Mouse (Mus musculus): Measurements from ENCODE around the gene Hist3h2a. TPM values are rescaled to one million over a fixed set of nuclear protein-coding genes. Genes with fewer than 3 reads are reported as not detected.

The Hist3h2a gene
- polyA plus RNA-seq, 1 experiment: not detected

GRCm38 (mm10) chr11:58953351-58954169 lies 925 bp upstream of the Hist3h2a start:
- H3K4me3 ChIP-seq (ENCODE audit: insufficient read depth, low read depth, low read length): peak overlapping the region; percentile 71
- WGBS: under 1% methylated on average over 33 of the region's 33 CpGs
- H3K4me1 ChIP-seq (ENCODE audit: control insufficient read depth, insufficient read depth, low read length): peaks cover 16% of the 10 kb centered on the region

GRCm38 (mm10) chr11:58954170-58954419 lies 390 bp upstream of the Hist3h2a start:
- Histone ChIP-seq H3K4me1 (ENCODE audit: control insufficient read depth, insufficient read depth, low read length) (peaks cover 17% of the 10 kb centered on the region), H3K4me3 (ENCODE audit: insufficient read depth, low read depth, low read length) (peak overlapping the region; percentile 71), H3K27ac (ENCODE audit: insufficient read depth, low read depth, low read length) (peak overlapping the region; percentile 96)
- 0 out of 2 replicates have a peak, but pooled peaks have one; percentile 0 for TF ChIP-seq POLR2A (IDR thresholded peaks at IDR 0.05; ENCODE audit: insufficient read depth, low read depth, low read length)
- WGBS: 0% methylated on average over 17 of the region's 17 CpGs

More at GRCm38 (mm10) chr11:58953351-58954169, 925 bp upstream of the Hist3h2a start:
- TF ChIP-seq CTCF (IDR thresholded peaks at IDR 0.05; ENCODE audit: insufficient read depth, low read depth, low read length): no peak
- TF ChIP-seq POLR2A (IDR thresholded peaks at IDR 0.05; ENCODE audit: insufficient read depth, low read depth, low read length): peak; percentile 19
- H3K27ac ChIP-seq (ENCODE audit: insufficient read depth, low read depth, low read length): peak overlapping the region; percentile 96

GRCm38 (mm10) chr11:58955143-58955867 lies 820 bp downstream of the Hist3h2a start:
- WGBS: under 1% methylated on average over 20 of the region's 20 CpGs
- Histone ChIP-seq H3K4me3 (ENCODE audit: insufficient read depth, low read depth, low read length) (peak overlapping the region; percentile 90), H3K27ac (ENCODE audit: insufficient read depth, low read depth, low read length) (peak overlapping the region; percentile 100), H3K4me1 (ENCODE audit: control insufficient read depth, insufficient read depth, low read length) (peaks cover 20% of the 10 kb centered on the region)
- TF ChIP-seq CTCF (IDR thresholded peaks at IDR 0.05; ENCODE audit: insufficient read depth, low read depth, low read length) (no peak), POLR2A (IDR thresholded peaks at IDR 0.05; ENCODE audit: insufficient read depth, low read depth, low read length) (no peak)

- Histone ChIP-seq H3K4me3 (ENCODE audit: insufficient read depth, low read depth, low read length) (peak overlapping the region; percentile 90; the same call in 1 of the 2 replicates), H3K4me1 (ENCODE audit: control insufficient read depth, insufficient read depth, low read length) (peaks cover 20% of the 10 kb centered on the region), H3K27ac (ENCODE audit: insufficient read depth, low read depth, low read length) (no peak overlapping the region)
- WGBS: 5% methylated on average over 8 of the region's 8 CpGs
- TF ChIP-seq POLR2A (IDR thresholded peaks at IDR 0.05; ENCODE audit: insufficient read depth, low read depth, low read length) (no peak), CTCF (IDR thresholded peaks at IDR 0.05; ENCODE audit: insufficient read depth, low read depth, low read length) (no peak)
These were observed 1.4 kb downstream of the Hist3h2a start for GRCm38 (mm10) chr11:58955868-58956257.

GRCm38 (mm10) chr11:58957226-58957914 lies 2.9 kb downstream of the Hist3h2a start:
- Histone ChIP-seq H3K4me1 (ENCODE audit: control insufficient read depth, insufficient read depth, low read length) (peaks cover 18% of the 10 kb centered on the region), H3K4me3 (ENCODE audit: insufficient read depth, low read depth, low read length) (peak overlapping the region; percentile 44), H3K27ac (ENCODE audit: insufficient read depth, low read depth, low read length) (peak overlapping the region; percentile 16; the same call in 1 of the 2 replicates)
- TF ChIP-seq CTCF (IDR thresholded peaks at IDR 0.05; ENCODE audit: insufficient read depth, low read depth, low read length) (no peak), POLR2A (IDR thresholded peaks at IDR 0.05; ENCODE audit: insufficient read depth, low read depth, low read length) (no peak)
- 22% methylated on average over 5 of the region's 5 CpGs for WGBS

- Histone ChIP-seq H3K4me1 (ENCODE audit: control insufficient read depth, insufficient read depth, low read length) (peaks cover 19% of the 10 kb centered on the region), H3K27ac (ENCODE audit: insufficient read depth, low read depth, low read length) (no peak overlapping the region), H3K4me3 (ENCODE audit: insufficient read depth, low read depth, low read length) (peak overlapping the region; percentile 2; the same call in 1 of the 2 replicates)
- TF ChIP-seq CTCF (IDR thresholded peaks at IDR 0.05; ENCODE audit: insufficient read depth, low read depth, low read length): no peak
- no peak for TF ChIP-seq POLR2A (IDR thresholded peaks at IDR 0.05; ENCODE audit: insufficient read depth, low read depth, low read length)
- 78% methylated on average over 6 of the region's 6 CpGs for WGBS
These were observed 4.1 kb downstream of the Hist3h2a start for GRCm38 (mm10) chr11:58958536-58958935.

- peak overlapping the region; percentile 47; the same call in 1 of the 2 replicates for H3K27ac ChIP-seq (ENCODE audit: insufficient read depth, low read depth, low read length)
- peaks cover 19% of the 10 kb centered on the region for H3K4me1 ChIP-seq (ENCODE audit: control insufficient read depth, insufficient read depth, low read length)
- TF ChIP-seq POLR2A (IDR thresholded peaks at IDR 0.05; ENCODE audit: insufficient read depth, low read depth, low read length) (no peak), CTCF (IDR thresholded peaks at IDR 0.05; ENCODE audit: insufficient read depth, low read depth, low read length) (no peak)
- peak overlapping the region; percentile 75; the same call in 1 of the 2 replicates for H3K4me3 ChIP-seq (ENCODE audit: insufficient read depth, low read depth, low read length)
- WGBS: 13% methylated on average over 15 of the region's 15 CpGs
These were observed 4.8 kb downstream of the Hist3h2a start for GRCm38 (mm10) chr11:58959186-58959825.

GRCm38 (mm10) chr11:58959921-58960465 lies 5.5 kb downstream of the Hist3h2a start:
- Histone ChIP-seq H3K27ac (ENCODE audit: insufficient read depth, low read depth, low read length) (peak overlapping the region; percentile 47; the same call in 1 of the 2 replicates), H3K4me1 (ENCODE audit: control insufficient read depth, insufficient read depth, low read length) (peaks cover 19% of the 10 kb centered on the region), H3K4me3 (ENCODE audit: insufficient read depth, low read depth, low read length) (peak overlapping the region; percentile 75)
- 2% methylated on average over 40 of the region's 40 CpGs for WGBS
- TF ChIP-seq POLR2A (IDR thresholded peaks at IDR 0.05; ENCODE audit: insufficient read depth, low read depth, low read length): 0 out of 2 replicates have a peak, but pooled peaks have one; percentile 17
- no peak for TF ChIP-seq CTCF (IDR thresholded peaks at IDR 0.05; ENCODE audit: insufficient read depth, low read depth, low read length)

Measured in olfactory bulb, adult 2 months (tissue).